Mouse (Mus musculus): ENCODE data around the gene Pcgf2.

Gene Pcgf2

DNA sequence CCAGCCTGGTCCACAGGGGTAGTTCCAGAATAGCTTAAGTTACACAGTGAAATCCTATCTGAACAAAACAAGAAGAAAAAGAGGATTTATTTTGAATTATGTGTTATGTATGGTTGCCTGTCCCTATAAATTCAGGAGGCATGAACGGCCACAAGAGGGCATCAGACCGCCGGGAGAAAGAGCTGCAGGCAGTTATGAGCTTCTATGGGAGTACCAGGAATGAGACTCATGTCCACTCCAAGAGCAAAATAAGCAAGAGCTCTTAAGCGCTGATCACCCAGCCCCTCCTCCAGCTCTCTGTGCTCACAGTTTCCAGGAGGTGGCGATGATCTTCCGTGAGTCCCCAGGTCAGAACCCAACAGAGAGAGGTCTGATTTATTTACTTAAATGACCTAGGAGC lies 55.5 kb downstream of the Pcgf2 start:
- DNase-seq: peak; percentile 79

DNA sequence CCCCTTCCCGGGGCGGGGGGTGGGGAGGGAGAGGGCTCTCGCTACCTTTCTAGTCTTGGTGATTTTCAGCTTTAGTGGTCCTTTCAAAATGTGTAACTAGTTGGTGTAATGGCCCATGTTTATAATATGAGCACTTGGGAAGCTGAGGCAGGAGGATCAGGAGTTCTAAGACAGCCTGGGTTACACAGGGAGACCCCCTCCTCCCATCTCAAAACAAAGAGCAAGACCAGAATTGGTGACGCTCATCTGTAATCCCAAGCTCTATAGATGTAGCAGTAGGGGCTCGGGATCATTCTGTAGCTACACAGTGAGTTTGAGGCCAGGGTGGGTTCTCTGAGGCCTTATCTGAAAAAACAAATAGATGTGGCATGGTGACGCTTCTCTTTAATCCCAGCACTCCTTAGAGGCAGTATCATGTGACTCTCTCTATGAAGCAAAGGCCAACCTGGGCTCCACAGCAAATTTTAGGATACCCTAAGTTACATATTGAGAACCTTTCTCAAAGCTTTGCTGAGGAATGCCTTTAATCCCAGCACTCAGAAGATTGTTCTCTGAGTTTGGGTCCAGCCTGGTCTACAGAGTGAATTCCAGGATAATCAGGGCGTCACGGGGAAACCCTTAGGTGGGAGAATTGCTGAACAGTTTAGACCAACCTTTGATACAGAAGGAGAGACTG lies 56.8 kb downstream of the Pcgf2 start:
- no peak for DNase-seq

DNA sequence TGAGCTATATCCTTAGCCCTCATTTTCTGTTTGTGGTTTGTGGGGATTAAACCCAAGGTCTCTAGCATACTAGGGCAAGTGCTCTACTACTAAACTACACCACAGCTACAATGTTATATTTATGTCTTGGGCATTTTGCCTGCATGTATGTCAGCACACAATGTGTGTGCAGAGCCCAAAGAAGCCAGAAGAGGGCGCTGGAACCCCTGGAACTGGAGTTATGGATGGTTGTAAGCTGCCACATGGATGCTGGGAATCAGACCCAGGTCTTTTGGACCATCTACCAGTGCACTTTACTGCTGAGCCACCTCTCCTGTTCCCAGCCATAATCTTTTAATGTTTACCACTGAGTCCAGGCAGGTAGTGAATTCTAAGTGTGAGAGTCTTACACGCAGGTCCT lies 57.6 kb downstream of the Pcgf2 start:
- no peak for DNase-seq

DNA sequence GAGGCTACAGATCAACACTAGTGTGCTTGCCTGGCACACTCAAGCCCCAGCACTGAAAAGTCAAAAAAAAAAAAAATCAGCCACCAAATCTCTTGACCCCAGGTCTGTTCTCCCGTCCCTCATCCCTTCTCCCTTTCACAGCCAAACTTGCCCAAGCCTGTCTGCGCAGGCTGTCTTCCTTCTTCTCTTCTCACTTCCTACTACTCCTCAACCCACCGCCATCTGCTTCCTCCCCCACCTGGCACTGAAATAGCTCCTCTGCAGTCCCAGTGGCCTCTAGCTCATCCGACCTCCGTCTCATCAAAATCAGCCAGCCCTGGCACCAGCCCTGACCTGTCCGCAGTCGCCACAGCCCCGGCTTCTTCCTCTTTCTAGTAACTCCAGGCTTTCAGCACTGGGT lies 58.6 kb downstream of the Pcgf2 start:
- DNase-seq: no peak
